Mouse (Mus musculus): ENCODE measurements around the gene Ttc3. TPM values are rescaled to one million over a fixed set of nuclear protein-coding genes. Genes with fewer than 3 reads are reported as not detected.

Ttc3 gene
- polyA plus RNA-seq, 1 experiment from 2014 or later, result 1,054 TPM

DNA sequence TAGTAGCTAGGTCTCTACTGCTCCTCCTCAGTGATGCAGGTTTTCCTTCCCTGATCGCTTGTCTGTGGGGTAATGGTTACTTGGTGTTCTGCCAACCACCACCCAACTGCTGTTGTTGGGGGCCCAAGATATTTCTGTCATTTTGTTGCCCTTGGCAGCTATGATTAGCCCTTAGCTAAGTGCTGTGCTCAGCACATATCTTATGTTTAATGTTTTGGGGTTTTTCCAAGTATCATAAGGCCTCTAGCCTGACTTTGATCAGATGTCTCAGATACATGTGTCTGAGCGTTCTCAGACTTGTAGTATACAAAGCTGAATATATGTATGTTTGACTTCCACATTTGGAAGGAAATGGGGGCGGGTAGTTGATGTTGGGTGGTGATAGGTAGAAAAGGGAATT, 40.9 kb downstream of the Ttc3 start:
- ATAC-seq (ENCODE audit: low FRiP score) (no peak), DNase-seq (ENCODE audit: low spot score) (no peak)
- Histone ChIP-seq H3K4me2 (replicated peaks) (no peak overlapping the region), H3K36me3 (replicated peaks; ENCODE audit: control insufficient read depth, insufficient read depth) (peaks cover 87% of the 10 kb centered on the region), H3K27me3 (ENCODE audit: control insufficient read depth, insufficient read depth, low read length) (no peaks in the 10 kb centered on the region), H3K9me3 (ENCODE audit: control insufficient read depth, low read length) (no peaks in the 10 kb centered on the region), H3K4me3 (replicated peaks; ENCODE audit: low read length) (no peak overlapping the region), H3K9ac (no peak overlapping the region), H3K27ac (no peak overlapping the region), H3K4me1 (replicated peaks; ENCODE audit: control insufficient read depth, insufficient read depth, low read length) (no peaks in the 10 kb centered on the region)
- 90% methylated on average over 3 of the region's 3 CpGs for WGBS

DNA sequence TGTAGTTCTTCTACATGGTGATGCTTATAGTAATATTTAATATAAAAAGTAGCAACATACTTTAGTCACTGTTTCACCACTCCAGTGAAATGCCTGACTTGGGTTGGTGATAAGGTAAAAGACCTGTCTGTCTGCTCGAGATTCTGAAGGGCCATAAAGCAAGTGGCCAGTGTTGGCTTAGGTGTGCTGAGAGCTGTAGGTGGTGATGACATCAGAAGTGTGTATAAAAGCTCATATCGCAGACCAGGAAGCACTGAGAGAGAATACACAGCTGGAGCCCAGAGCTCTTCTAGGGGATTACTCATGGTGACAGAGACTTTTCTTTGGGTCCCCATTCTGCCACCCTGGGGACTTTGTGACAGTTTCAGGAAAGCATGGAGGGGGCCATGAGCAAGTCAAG, 41.8 kb downstream of the Ttc3 start:
- no peak overlapping the region for H3K4me2 ChIP-seq (replicated peaks)
- ATAC-seq (ENCODE audit: low FRiP score) (no peak), DNase-seq (ENCODE audit: low spot score) (no peak)
- no peaks in the 10 kb centered on the region for H3K27me3 ChIP-seq (ENCODE audit: control insufficient read depth, insufficient read depth, low read length)
- no peak overlapping the region for H3K27ac ChIP-seq
- WGBS, result 96% methylated on average over 2 of the region's 2 CpGs
- H3K4me3 ChIP-seq (replicated peaks; ENCODE audit: low read length), result no peak overlapping the region
- no peaks in the 10 kb centered on the region for H3K4me1 ChIP-seq (replicated peaks; ENCODE audit: control insufficient read depth, insufficient read depth, low read length)
- no peak overlapping the region for H3K9ac ChIP-seq
- no peaks in the 10 kb centered on the region for H3K9me3 ChIP-seq (ENCODE audit: control insufficient read depth, low read length)
- H3K36me3 ChIP-seq (replicated peaks; ENCODE audit: control insufficient read depth, insufficient read depth), result peaks cover 86% of the 10 kb centered on the region

DNA sequence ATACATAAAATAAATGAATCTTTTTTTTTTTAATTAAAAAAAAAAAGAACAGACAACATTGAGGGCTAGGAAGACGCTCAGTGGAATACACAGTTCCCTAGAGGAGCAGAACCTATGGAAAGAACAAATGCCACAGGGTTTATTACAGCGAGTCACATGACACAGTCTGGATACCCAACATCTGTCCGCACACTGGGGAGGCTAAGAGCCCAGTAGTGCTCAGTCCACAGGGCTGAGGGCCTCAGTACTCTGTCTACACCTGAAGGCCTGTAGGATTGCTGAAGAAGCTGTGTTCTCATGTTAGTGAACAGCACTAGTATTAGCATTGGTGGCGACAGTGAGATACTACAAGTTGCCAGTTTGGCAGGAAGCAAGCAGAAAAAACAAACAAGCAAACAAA, 42.3 kb downstream of the Ttc3 start:
- H3K4me2 ChIP-seq (replicated peaks), result no peak overlapping the region
- no peak overlapping the region for H3K27ac ChIP-seq
- H3K4me3 ChIP-seq (replicated peaks; ENCODE audit: low read length), result no peak overlapping the region
- H3K9ac ChIP-seq, result no peak overlapping the region
- ATAC-seq (ENCODE audit: low FRiP score) (no peak), DNase-seq (ENCODE audit: low spot score) (no peak)
- WGBS, result 89% methylated on average over 4 of the region's 4 CpGs
- no peaks in the 10 kb centered on the region for H3K27me3 ChIP-seq (ENCODE audit: control insufficient read depth, insufficient read depth, low read length)
- H3K9me3 ChIP-seq (ENCODE audit: control insufficient read depth, low read length), result no peaks in the 10 kb centered on the region
- peaks cover 86% of the 10 kb centered on the region for H3K36me3 ChIP-seq (replicated peaks; ENCODE audit: control insufficient read depth, insufficient read depth)
- H3K4me1 ChIP-seq (replicated peaks; ENCODE audit: control insufficient read depth, insufficient read depth, low read length), result no peaks in the 10 kb centered on the region

DNA sequence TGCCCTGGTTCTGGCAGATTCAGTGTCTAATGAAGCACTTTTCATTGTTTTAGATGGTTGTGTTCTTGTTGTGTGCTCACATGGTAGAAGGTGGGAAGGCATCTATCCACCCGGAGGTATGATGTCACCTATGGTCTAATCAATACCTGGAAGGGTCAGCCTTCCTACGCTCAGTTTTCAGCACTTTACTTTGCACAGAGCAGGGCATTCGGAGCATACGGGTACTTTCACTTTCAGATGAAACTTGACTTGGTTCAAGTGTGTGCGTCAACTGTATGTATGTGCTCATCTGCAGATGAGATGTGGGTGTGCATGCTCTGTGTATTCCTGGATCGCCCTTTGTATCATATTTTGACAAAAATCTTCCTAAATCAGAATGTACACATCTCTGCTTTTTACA, 43.7 kb downstream of the Ttc3 start:
- Histone ChIP-seq H3K36me3 (replicated peaks; ENCODE audit: control insufficient read depth, insufficient read depth) (peaks cover 91% of the 10 kb centered on the region), H3K4me1 (replicated peaks; ENCODE audit: control insufficient read depth, insufficient read depth, low read length) (no peaks in the 10 kb centered on the region), H3K9me3 (ENCODE audit: control insufficient read depth, low read length) (no peaks in the 10 kb centered on the region), H3K4me3 (replicated peaks; ENCODE audit: low read length) (no peak overlapping the region), H3K27me3 (ENCODE audit: control insufficient read depth, insufficient read depth, low read length) (no peaks in the 10 kb centered on the region), H3K9ac (no peak overlapping the region), H3K4me2 (replicated peaks) (no peak overlapping the region), H3K27ac (no peak overlapping the region)
- DNase-seq (ENCODE audit: low spot score), result no peak
- ATAC-seq (ENCODE audit: low FRiP score), result no peak
- WGBS, result 95% methylated on average over 6 of the region's 6 CpGs

DNA sequence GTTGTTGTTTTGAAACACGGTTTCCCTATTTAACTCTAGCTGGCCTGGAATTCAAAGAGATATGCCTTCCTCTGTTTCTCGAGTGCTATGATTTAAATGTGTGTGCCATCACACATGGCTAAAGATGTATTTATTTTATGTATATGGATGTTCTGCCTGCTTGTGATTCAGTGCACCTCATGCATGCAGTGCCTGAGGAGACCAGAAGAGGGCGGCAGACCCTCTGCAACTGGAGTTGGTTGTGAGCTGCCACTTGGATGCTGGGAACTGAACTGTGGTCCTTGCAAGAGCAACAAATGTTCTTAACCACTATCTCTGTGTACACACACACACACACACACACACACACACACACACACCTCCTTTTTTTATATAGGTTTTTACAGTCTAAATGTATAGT, 50.1 kb downstream of the Ttc3 start:
- Histone ChIP-seq H3K4me2 (replicated peaks) (no peak overlapping the region), H3K36me3 (replicated peaks; ENCODE audit: control insufficient read depth, insufficient read depth) (peaks cover 95% of the 10 kb centered on the region), H3K27me3 (ENCODE audit: control insufficient read depth, insufficient read depth, low read length) (no peaks in the 10 kb centered on the region), H3K9me3 (ENCODE audit: control insufficient read depth, low read length) (0 out of 2 replicates have a peak, but pooled peaks cover 6% of the 10 kb centered on the region), H3K4me1 (replicated peaks; ENCODE audit: control insufficient read depth, insufficient read depth, low read length) (no peaks in the 10 kb centered on the region), H3K4me3 (replicated peaks; ENCODE audit: low read length) (no peak overlapping the region), H3K9ac (no peak overlapping the region), H3K27ac (no peak overlapping the region)
- no peak for DNase-seq (ENCODE audit: low spot score)
- WGBS, result 98% methylated on average over 3 of the region's 3 CpGs
- ATAC-seq (ENCODE audit: low FRiP score), result no peak

DNA sequence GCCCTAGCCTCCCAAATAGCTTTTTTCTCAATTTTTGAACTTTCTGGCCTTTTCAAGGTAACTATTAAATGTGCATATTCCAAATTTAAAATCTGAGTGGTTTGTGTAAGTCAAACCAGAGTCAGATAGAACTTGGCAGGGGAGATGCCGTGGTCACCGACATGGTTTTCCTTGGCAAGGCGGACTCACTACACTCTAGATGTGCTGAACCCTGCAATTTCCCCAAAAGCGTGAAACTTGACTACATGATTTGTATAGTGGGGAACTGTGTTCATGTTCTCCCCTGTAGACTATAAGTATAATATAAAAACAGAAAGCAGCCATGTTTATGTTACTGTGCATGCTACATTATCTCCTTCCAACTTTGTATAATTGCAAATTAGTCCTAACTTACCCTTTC, 58.5 kb downstream of the Ttc3 start:
- peaks cover 95% of the 10 kb centered on the region for H3K36me3 ChIP-seq (replicated peaks; ENCODE audit: control insufficient read depth, insufficient read depth)

DNA sequence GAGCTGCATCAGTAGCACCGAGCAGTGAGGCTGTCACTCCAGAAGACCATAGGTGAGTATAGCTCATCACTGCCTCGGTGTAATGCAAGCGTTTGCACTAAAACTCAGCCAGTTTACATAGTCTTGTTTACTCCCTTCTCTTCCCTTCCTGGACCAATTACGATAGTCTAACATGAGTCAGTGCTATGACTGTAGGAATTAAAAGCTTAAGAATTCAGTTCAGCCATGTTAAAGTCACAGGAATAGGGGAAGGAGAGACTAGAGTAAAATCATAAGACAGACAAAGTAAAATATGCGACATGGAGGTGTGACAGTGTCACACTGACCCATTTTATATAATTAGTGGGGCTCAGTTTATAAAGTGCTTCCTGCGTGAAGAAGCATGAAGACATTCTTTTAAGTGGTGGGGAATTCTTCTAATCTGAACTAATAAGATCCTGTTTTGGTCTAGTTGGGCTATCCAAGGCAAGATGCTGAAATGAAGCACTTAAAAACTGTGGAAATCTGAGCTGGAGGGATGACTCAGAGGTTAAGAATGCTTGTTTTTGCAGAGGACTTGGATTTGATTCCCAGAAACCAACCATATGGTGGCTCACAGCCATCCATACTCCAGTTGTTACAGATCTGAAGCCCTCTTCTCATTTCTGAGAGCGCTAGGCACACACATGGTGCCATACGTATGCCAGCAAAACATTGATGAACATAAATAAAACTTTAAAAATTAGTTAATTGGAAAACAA, 65.2 kb downstream of the Ttc3 start:
- ATAC-seq (ENCODE audit: low FRiP score), result no peak
- H3K36me3 ChIP-seq (replicated peaks; ENCODE audit: control insufficient read depth, insufficient read depth), result peaks cover 95% of the 10 kb centered on the region
- no peak overlapping the region for H3K4me2 ChIP-seq (replicated peaks)
- no peak for DNase-seq (ENCODE audit: low spot score)
- no peaks in the 10 kb centered on the region for H3K4me1 ChIP-seq (replicated peaks; ENCODE audit: control insufficient read depth, insufficient read depth, low read length)
- no peaks in the 10 kb centered on the region for H3K9me3 ChIP-seq (ENCODE audit: control insufficient read depth, low read length)
- no peak overlapping the region for H3K9ac ChIP-seq
- H3K27ac ChIP-seq, result no peak overlapping the region
- H3K27me3 ChIP-seq (ENCODE audit: control insufficient read depth, insufficient read depth, low read length), result no peaks in the 10 kb centered on the region
- no peak overlapping the region for H3K4me3 ChIP-seq (replicated peaks; ENCODE audit: low read length)
- WGBS, result 94% methylated on average over 8 of the region's 8 CpGs

More for the DNA sequence above, 58.5 kb downstream of the Ttc3 start:
- H3K9ac ChIP-seq, result no peak overlapping the region
- H3K9me3 ChIP-seq (ENCODE audit: control insufficient read depth, low read length), result no peaks in the 10 kb centered on the region
- H3K4me3 ChIP-seq (replicated peaks; ENCODE audit: low read length), result no peak overlapping the region
- H3K4me1 ChIP-seq (replicated peaks; ENCODE audit: control insufficient read depth, insufficient read depth, low read length), result no peaks in the 10 kb centered on the region
- 96% methylated on average over 4 of the region's 4 CpGs for WGBS
- ATAC-seq (ENCODE audit: low FRiP score) (no peak), DNase-seq (ENCODE audit: low spot score) (no peak)
- H3K4me2 ChIP-seq (replicated peaks), result no peak overlapping the region
- H3K27ac ChIP-seq, result no peak overlapping the region
- no peaks in the 10 kb centered on the region for H3K27me3 ChIP-seq (ENCODE audit: control insufficient read depth, insufficient read depth, low read length)

DNA sequence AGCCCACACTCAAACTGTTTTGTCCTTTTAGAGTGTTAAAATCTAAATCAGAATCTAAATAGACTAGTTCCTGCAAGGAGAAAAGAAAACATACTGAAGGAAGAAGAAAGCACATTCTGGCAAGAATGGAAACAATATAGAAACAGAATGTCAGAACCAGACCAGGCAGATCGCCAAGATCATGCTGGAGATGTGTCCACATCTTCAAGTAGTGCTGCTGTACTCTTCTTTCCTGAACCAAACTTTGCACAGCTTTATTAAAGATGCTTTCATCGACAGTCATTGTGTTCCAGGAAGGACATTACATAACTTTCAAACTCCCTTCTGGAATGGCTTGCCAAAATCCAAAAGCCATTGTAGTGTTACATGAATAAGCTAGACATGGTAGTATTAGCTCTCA, 66.4 kb downstream of the Ttc3 start:
- no peak overlapping the region for H3K4me2 ChIP-seq (replicated peaks)
- 97% methylated on average over 2 of the region's 2 CpGs for WGBS
- H3K36me3 ChIP-seq (replicated peaks; ENCODE audit: control insufficient read depth, insufficient read depth), result peaks cover 95% of the 10 kb centered on the region
- H3K27ac ChIP-seq, result no peak overlapping the region
- DNase-seq (ENCODE audit: low spot score), result no peak
- no peak overlapping the region for H3K4me3 ChIP-seq (replicated peaks; ENCODE audit: low read length)
- H3K9me3 ChIP-seq (ENCODE audit: control insufficient read depth, low read length), result no peaks in the 10 kb centered on the region
- H3K27me3 ChIP-seq (ENCODE audit: control insufficient read depth, insufficient read depth, low read length), result no peaks in the 10 kb centered on the region
- no peaks in the 10 kb centered on the region for H3K4me1 ChIP-seq (replicated peaks; ENCODE audit: control insufficient read depth, insufficient read depth, low read length)
- ATAC-seq (ENCODE audit: low FRiP score), result no peak
- H3K9ac ChIP-seq, result no peak overlapping the region

DNA sequence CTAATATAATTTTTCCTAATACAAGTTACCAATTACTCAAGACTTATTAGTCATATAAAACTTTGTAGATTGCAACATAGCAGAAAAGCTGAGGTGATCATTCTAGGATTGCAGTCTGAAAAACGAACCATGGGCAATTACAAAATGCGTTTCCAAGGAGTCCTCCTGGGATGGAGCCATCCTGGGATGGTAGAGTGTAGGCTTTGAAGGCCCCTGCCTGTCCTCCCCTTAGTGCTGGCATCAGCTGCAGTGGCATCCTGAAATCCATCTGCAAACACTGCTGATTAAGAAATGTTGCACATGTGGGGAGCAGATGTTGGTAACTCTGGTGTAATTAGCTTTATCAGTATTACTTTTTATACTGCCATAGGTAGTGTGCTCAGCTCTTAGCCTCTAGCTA, 70.9 kb downstream of the Ttc3 start:
- Histone ChIP-seq H3K9ac (no peak overlapping the region), H3K4me2 (replicated peaks) (no peak overlapping the region), H3K36me3 (replicated peaks; ENCODE audit: control insufficient read depth, insufficient read depth) (peaks cover 88% of the 10 kb centered on the region), H3K27me3 (ENCODE audit: control insufficient read depth, insufficient read depth, low read length) (no peaks in the 10 kb centered on the region), H3K9me3 (ENCODE audit: control insufficient read depth, low read length) (no peaks in the 10 kb centered on the region), H3K4me3 (replicated peaks; ENCODE audit: low read length) (no peak overlapping the region), H3K4me1 (replicated peaks; ENCODE audit: control insufficient read depth, insufficient read depth, low read length) (no peaks in the 10 kb centered on the region), H3K27ac (no peak overlapping the region)
- no peak for DNase-seq (ENCODE audit: low spot score)
- no peak for ATAC-seq (ENCODE audit: low FRiP score)
- WGBS, result 78% methylated on average over 2 of the region's 2 CpGs

DNA sequence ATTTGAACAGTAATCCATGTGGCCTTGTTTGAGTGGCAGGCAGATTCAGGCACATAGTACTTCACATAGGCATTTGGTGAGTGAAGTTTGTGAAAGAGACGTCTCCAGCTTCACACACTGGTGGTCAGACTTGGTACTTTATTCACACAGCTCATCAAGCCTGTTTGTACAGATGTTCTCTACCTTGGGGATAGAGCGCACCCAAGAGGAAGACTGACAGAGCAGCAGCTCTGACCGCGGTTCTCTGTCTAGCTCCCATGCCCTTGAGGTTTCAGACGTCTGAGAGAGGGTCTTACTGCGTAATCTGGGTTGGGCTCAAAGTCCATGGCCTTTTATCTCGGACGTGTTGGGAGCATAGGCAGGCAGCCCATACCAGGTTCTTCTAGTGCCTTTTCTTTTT, 78.7 kb downstream of the Ttc3 start:
- Histone ChIP-seq H3K4me3 (replicated peaks; ENCODE audit: low read length) (no peak overlapping the region), H3K9ac (no peak overlapping the region), H3K4me1 (replicated peaks; ENCODE audit: control insufficient read depth, insufficient read depth, low read length) (no peaks in the 10 kb centered on the region), H3K36me3 (replicated peaks; ENCODE audit: control insufficient read depth, insufficient read depth) (peaks cover 92% of the 10 kb centered on the region), H3K27me3 (ENCODE audit: control insufficient read depth, insufficient read depth, low read length) (no peaks in the 10 kb centered on the region), H3K27ac (no peak overlapping the region), H3K9me3 (ENCODE audit: control insufficient read depth, low read length) (no peaks in the 10 kb centered on the region), H3K4me2 (replicated peaks) (no peak overlapping the region)
- no peak for DNase-seq (ENCODE audit: low spot score)
- 87% methylated on average over 8 of the region's 8 CpGs for WGBS
- no peak for ATAC-seq (ENCODE audit: low FRiP score)
